Mouse (Mus musculus) stomach, postnatal 0 days (tissue): ENCODE measurements at regions not wholly inside any gene's neighbourhood (a gene's known extent, or its start where the extent isn't known, plus 50 kb on each side); places are given as distances from the start of the nearest gene placed in this dataset.
"Not testable (repeated sequence)": the region's sequence is repeated elsewhere in the genome, so short reads cannot be mapped to it uniquely, and the experiment has no call there.

Experiments used
- ATAC-seq: fragments of 200-750 bp; cut with Nextera tagmentation; 2 replicates; pipeline ENCODE4 v1.8.0; 2017; ENCODE audit not compliant: low FRiP score, low TSS enrichment
- DNase-seq: peaks from one replicate; pipeline ENCODE4 v3.0.0-alpha.2; 2016; ENCODE audit warnings: low spot score
- H3K27ac ChIP-seq: fragments of 300-500 bp; sonication (generic); replicated peaks from 2 replicates; pipeline ENCODE4 v1.5.1; 2014; ENCODE audit warnings: mild to moderate bottlenecking, control low read depth
- H3K27me3 ChIP-seq: fragments of 300-500 bp; sonication (generic); 2 replicates; pipeline ENCODE4 v1.6.1; 2014; ENCODE audit warnings: low read length; ENCODE audit not compliant: control insufficient read depth, insufficient read depth
- H3K36me3 ChIP-seq: fragments of 300-500 bp; sonication (generic); 2 replicates; pipeline ENCODE4 v1.6.1; 2014; ENCODE audit warnings: low read length, mixed read lengths; ENCODE audit not compliant: control insufficient read depth, insufficient read depth
- H3K4me1 ChIP-seq: fragments of 300-500 bp; sonication (generic); replicated peaks from 2 replicates; pipeline ENCODE4 v1.6.1; 2014; ENCODE audit warnings: antibody characterized with exemption; ENCODE audit not compliant: control insufficient read depth, insufficient read depth
- H3K4me2 ChIP-seq: fragments of 300-500 bp; sonication (generic); replicated peaks from 2 replicates; pipeline ENCODE4 v1.6.1; 2014; ENCODE audit warnings: low read depth, mild to moderate bottlenecking, control low read depth, moderate library complexity
- H3K4me3 ChIP-seq: fragments of 300-500 bp; sonication (generic); 2 replicates; pipeline ENCODE4 v1.5.1; 2014; ENCODE audit warnings: low read depth, low read length, control low read depth
- H3K9ac ChIP-seq: fragments of 300-500 bp; sonication (generic); 2 replicates; pipeline ENCODE4 v1.6.1; 2014; ENCODE audit warnings: mild to moderate bottlenecking, low read length, control low read depth, mixed read lengths
- H3K9me3 ChIP-seq: fragments of 300-500 bp; sonication (generic); 2 replicates; pipeline ENCODE4 v1.6.1; 2016; ENCODE audit warnings: low read length; ENCODE audit not compliant: control insufficient read depth
- CTCF ChIP-seq: IDR thresholded peaks from 2 replicates; pipeline ENCODE4 v1.5.1; 2016; ENCODE audit warnings: antibody characterized with exemption, low read depth, mild to moderate bottlenecking, moderate library complexity
- EP300 ChIP-seq: optimal IDR thresholded peaks from 2 replicates; pipeline ENCODE3; 2016; ENCODE audit warnings: antibody characterized with exemption
- WGBS: fragments of 180-500 bp; shearing (Covaris S2); extraction: QIAGEN DNeasy Blood & Tissue Kit; methylation state at CpG from one replicate; pipeline ENCODE4 v1.1.7; 2014; 5-methylcytosine and 5-hydroxymethylcytosine counted together

DNA sequence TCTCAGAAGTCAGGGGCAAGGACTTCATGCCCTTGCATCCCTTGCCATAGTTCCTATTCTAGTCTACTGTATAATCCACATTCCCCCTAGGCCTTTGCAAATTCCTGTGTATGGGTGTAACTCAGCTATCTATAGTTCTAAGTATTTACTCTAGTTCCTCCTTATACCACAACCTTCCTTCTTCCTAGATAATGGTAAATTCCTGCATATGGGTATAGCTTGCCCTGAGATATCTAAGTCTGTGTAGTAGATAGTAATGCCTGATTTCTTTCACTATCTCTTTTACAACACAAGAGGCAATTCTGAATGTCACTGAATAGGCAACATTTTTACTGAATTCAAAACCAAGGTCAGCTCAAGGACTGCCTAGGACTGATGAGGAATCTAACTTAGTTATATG is 1000.2 kb downstream of the Kcnt2 start:
- ATAC-seq, H3K27ac ChIP-seq, H3K9me3 ChIP-seq, DNase-seq, H3K27me3 ChIP-seq, H3K4me3 ChIP-seq, H3K4me1 ChIP-seq, H3K36me3 ChIP-seq, H3K4me2 ChIP-seq, H3K9ac ChIP-seq: not testable (repeated sequence)

GRCm38 (mm10) chr1:141274738-141275137 is 1028.8 kb downstream of the Kcnt2 start:
- Histone ChIP-seq H3K36me3 (no peaks in the 10 kb centered on the region), H3K27ac (no peak overlapping the region), H3K27me3 (no peaks in the 10 kb centered on the region), H3K9me3 (no peaks in the 10 kb centered on the region), H3K4me2 (no peak overlapping the region), H3K4me1 (no peaks in the 10 kb centered on the region), H3K9ac (no peak overlapping the region), H3K4me3 (no peak overlapping the region)
- WGBS: 83% methylated on average over 1 of the region's 1 CpGs
- no peak for TF ChIP-seq CTCF
- TF ChIP-seq EP300: no peak
- DNase-seq: no peak
- no peak for ATAC-seq

DNA sequence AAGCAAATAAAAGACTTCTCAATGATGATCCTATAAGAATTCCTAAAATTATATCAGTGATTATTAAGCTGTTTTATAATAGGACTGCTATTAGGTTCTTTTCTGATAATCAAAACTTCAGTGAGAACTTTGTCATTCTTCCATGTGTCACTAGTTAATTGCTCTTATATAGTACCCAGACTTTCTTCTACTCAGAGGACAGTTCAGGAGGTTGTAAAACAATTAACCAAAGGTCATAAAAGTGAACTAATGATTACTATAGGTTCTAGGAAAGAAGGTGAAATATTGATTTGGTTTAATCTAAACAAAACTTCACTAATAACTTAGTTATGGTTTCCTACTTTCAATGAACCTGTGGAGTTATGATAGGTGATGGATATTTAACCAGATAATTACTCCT is 1035.6 kb downstream of the Kcnt2 start:
- H3K4me1 ChIP-seq: no peaks in the 10 kb centered on the region
- no peak overlapping the region for H3K27ac ChIP-seq
- no peak for DNase-seq
- H3K9me3 ChIP-seq: no peaks in the 10 kb centered on the region
- no peak for ATAC-seq
- no peaks in the 10 kb centered on the region for H3K27me3 ChIP-seq
- H3K36me3 ChIP-seq: no peaks in the 10 kb centered on the region
- TF ChIP-seq CTCF (no peak), EP300 (no peak)
- no peak overlapping the region for H3K4me2 ChIP-seq
- H3K4me3 ChIP-seq: no peak overlapping the region
- H3K9ac ChIP-seq: no peak overlapping the region

- H3K4me3 ChIP-seq: no peak overlapping the region
- H3K36me3 ChIP-seq: no peaks in the 10 kb centered on the region
- DNase-seq: no peak
- no peaks in the 10 kb centered on the region for H3K27me3 ChIP-seq
- no peak overlapping the region for H3K9ac ChIP-seq
- H3K27ac ChIP-seq: no peak overlapping the region
- H3K4me1 ChIP-seq: no peaks in the 10 kb centered on the region
- TF ChIP-seq EP300 (no peak), CTCF (no peak)
- H3K9me3 ChIP-seq: no peaks in the 10 kb centered on the region
- no peak overlapping the region for H3K4me2 ChIP-seq
- WGBS: 65% methylated on average over 3 of the region's 3 CpGs
- no peak for ATAC-seq
Observed at GRCm38 (mm10) chr1:141322968-141323367, 1077.0 kb downstream of the Kcnt2 start.

DNA sequence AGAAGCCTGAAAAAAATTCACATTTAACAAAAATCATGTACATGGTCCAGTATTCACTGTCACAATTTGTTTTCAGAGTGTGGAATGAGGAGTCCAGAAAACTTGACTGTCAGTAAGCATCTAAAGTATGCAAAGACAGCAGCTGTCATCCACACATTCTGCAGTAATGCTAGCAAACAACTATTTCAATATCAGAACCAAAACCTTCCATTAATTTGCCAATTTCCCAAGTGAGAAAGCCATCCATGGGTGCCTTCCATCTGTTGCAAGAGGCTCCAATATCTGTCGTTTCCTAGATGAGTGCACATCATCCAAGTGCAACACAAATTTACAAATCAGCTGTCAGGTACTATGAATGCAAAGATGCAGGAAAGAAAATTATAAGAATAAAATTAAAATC is 1092.1 kb downstream of the Kcnt2 start:
- no peaks in the 10 kb centered on the region for H3K9me3 ChIP-seq
- TF ChIP-seq EP300 (no peak), CTCF (no peak)
- 80% methylated on average over 1 of the region's 1 CpGs for WGBS
- no peak overlapping the region for H3K27ac ChIP-seq
- no peaks in the 10 kb centered on the region for H3K4me1 ChIP-seq
- no peak for ATAC-seq
- H3K27me3 ChIP-seq: no peaks in the 10 kb centered on the region
- no peaks in the 10 kb centered on the region for H3K36me3 ChIP-seq
- H3K9ac ChIP-seq: no peak overlapping the region
- H3K4me2 ChIP-seq: no peak overlapping the region
- no peak overlapping the region for H3K4me3 ChIP-seq
- no peak for DNase-seq

- DNase-seq (no peak), ATAC-seq (no peak)
- Histone ChIP-seq H3K36me3 (no peaks in the 10 kb centered on the region), H3K27ac (no peak overlapping the region), H3K27me3 (no peaks in the 10 kb centered on the region), H3K4me2 (no peak overlapping the region), H3K4me3 (no peak overlapping the region), H3K9ac (no peak overlapping the region), H3K4me1 (no peaks in the 10 kb centered on the region), H3K9me3 (no peaks in the 10 kb centered on the region)
- WGBS: 80% methylated on average over 1 of the region's 1 CpGs
- TF ChIP-seq EP300: no peak
- TF ChIP-seq CTCF: no peak
Observed at GRCm38 (mm10) chr1:141369447-141369846, 1123.5 kb downstream of the Kcnt2 start.

DNA sequence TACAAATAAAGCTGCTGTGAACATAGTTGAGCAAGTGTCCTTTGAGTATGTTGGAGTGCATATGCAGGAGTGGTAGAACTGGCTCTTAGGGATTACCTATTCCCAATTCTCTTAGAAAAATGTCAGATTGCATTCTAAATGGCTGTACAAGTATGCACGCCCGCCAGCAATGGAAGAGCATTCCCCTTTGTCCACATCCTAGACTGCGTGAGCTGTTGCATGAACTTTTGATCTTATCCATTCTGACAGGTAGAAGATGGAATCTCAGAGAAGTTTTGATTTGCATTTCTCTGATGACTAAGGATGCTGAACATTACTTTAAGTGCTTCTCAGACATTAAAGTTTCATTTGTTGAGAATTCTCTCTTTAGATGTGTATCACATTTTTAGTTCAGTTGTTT is 1130.0 kb downstream of the Kcnt2 start:
- Histone ChIP-seq H3K9ac (no peak overlapping the region), H3K27me3 (no peaks in the 10 kb centered on the region), H3K4me3 (no peak overlapping the region), H3K4me2 (no peak overlapping the region), H3K4me1 (no peaks in the 10 kb centered on the region), H3K36me3 (no peaks in the 10 kb centered on the region), H3K27ac (no peak overlapping the region), H3K9me3 (no peaks in the 10 kb centered on the region)
- 86% methylated on average over 3 of the region's 3 CpGs for WGBS
- ATAC-seq (no peak), DNase-seq (no peak)
- TF ChIP-seq CTCF: no peak
- TF ChIP-seq EP300: no peak
